Mouse (Mus musculus) stomach, embryonic 14.5 days (tissue): ENCODE data around the gene Brd4. TPM values are rescaled to one million over a fixed set of nuclear protein-coding genes. Genes with fewer than 3 reads are reported as not detected.

Experiments
- ATAC-seq: fragments of 200-750 bp; cut with Nextera tagmentation; 2 replicates; pipeline ENCODE4 v1.8.0; 2017; ENCODE audit warnings: low read depth, moderate TSS enrichment; ENCODE audit not compliant: insufficient number of reproducible peaks, insufficient read depth, low FRiP score
- H3K27ac ChIP-seq: fragments of 300-500 bp; sonication (generic); 2 replicates; pipeline ENCODE4 v1.5.1; 2014; ENCODE audit warnings: mild to moderate bottlenecking, low read length, moderate library complexity, mixed read lengths
- H3K27me3 ChIP-seq: fragments of 300-500 bp; sonication (generic); 2 replicates; pipeline ENCODE4 v1.6.1; 2014; ENCODE audit warnings: low read length, control low read depth, mixed read lengths; ENCODE audit not compliant: control insufficient read depth, insufficient read depth
- H3K36me3 ChIP-seq: fragments of 300-500 bp; sonication (generic); 2 replicates; pipeline ENCODE4 v1.6.1; 2014; ENCODE audit warnings: mild to moderate bottlenecking, control low read depth, low read length, moderate library complexity, mixed read lengths; ENCODE audit not compliant: control insufficient read depth, insufficient read depth
- H3K4me1 ChIP-seq: fragments of 300-500 bp; sonication (generic); 2 replicates; pipeline ENCODE4 v1.6.1; 2014; ENCODE audit warnings: low read length, control low read depth, mixed read lengths; ENCODE audit not compliant: control insufficient read depth, insufficient read depth
- H3K4me2 ChIP-seq: fragments of 300-500 bp; sonication (generic); replicated peaks from 2 replicates; pipeline ENCODE4 v1.6.1; 2014; ENCODE audit warnings: low read depth, low read length, control low read depth
- H3K4me3 ChIP-seq: fragments of 300-500 bp; sonication (generic); 2 replicates; pipeline ENCODE4 v1.5.1; 2014; ENCODE audit warnings: low read depth, low read length, control low read depth
- H3K9ac ChIP-seq: fragments of 300-500 bp; sonication (generic); replicated peaks from 2 replicates; pipeline ENCODE4 v1.6.1; 2014; ENCODE audit warnings: low read depth, mild to moderate bottlenecking, control low read depth, low read length, moderate library complexity, mixed read lengths
- H3K9me3 ChIP-seq: fragments of 300-500 bp; sonication (generic); 2 replicates; pipeline ENCODE4 v1.6.1; 2016; ENCODE audit warnings: low read depth, low read length, control low read depth; ENCODE audit not compliant: control insufficient read depth
- WGBS: fragments of 180-500 bp; shearing (Covaris S2); extraction: QIAGEN DNeasy Blood & Tissue Kit; methylation state at CpG from one replicate; pipeline ENCODE4 v1.1.7; 2014; 5-methylcytosine and 5-hydroxymethylcytosine counted together
- polyA plus RNA-seq: library from polyadenylated mRNA; unstranded; fragments of >200 nt; fragmentation: Nextera tagmentation; extraction: Ambion mirVana; gene quantifications from 2 replicates; pipeline ENCODE4 v1.2.1, GENCODE M21; 2014

Gene Brd4
- polyA plus RNA-seq, 1 experiment from 2014 or later: 103 TPM

GRCm38 (mm10) chr17:32160882-32161281 is 123.6 kb downstream of the Brd4 start:
- ATAC-seq: no peak
- H3K4me1 ChIP-seq: peaks cover 34% of the 10 kb centered on the region
- no peaks in the 10 kb centered on the region for H3K27me3 ChIP-seq
- no peak overlapping the region for H3K4me2 ChIP-seq
- H3K9ac ChIP-seq: no peak overlapping the region
- no peak overlapping the region for H3K4me3 ChIP-seq
- H3K9me3 ChIP-seq: no peaks in the 10 kb centered on the region
- 72% methylated on average over 4 of the region's 4 CpGs for WGBS
- H3K36me3 ChIP-seq: peaks cover 12% of the 10 kb centered on the region
- H3K27ac ChIP-seq: no peak overlapping the region

GRCm38 (mm10) chr17:32158841-32159240 is 125.7 kb downstream of the Brd4 start:
- WGBS: 90% methylated on average over 13 of the region's 13 CpGs
- H3K4me1 ChIP-seq: peaks cover 17% of the 10 kb centered on the region
- no peak overlapping the region for H3K4me3 ChIP-seq
- H3K9me3 ChIP-seq: no peaks in the 10 kb centered on the region
- H3K4me2 ChIP-seq: no peak overlapping the region
- peaks cover 26% of the 10 kb centered on the region for H3K36me3 ChIP-seq
- no peak overlapping the region for H3K9ac ChIP-seq
- H3K27me3 ChIP-seq: no peaks in the 10 kb centered on the region
- H3K27ac ChIP-seq: no peak overlapping the region
- ATAC-seq: no peak

- no peak for ATAC-seq
- H3K4me1 ChIP-seq: no peaks in the 10 kb centered on the region
- no peak overlapping the region for H3K4me2 ChIP-seq
- H3K4me3 ChIP-seq: no peak overlapping the region
- 96% methylated on average over 8 of the region's 8 CpGs for WGBS
- peaks cover 67% of the 10 kb centered on the region for H3K36me3 ChIP-seq
- no peaks in the 10 kb centered on the region for H3K9me3 ChIP-seq
- no peak overlapping the region for H3K27ac ChIP-seq
- H3K9ac ChIP-seq: no peak overlapping the region
- H3K27me3 ChIP-seq: no peaks in the 10 kb centered on the region
Observed at GRCm38 (mm10) chr17:32146718-32147117, 137.8 kb downstream of the Brd4 start.

Other genes starting within 250 kb of the Brd4 start
- 55.1 and 60.8 TPM in 2 replicates for gene Rrp1b, start 248.6 kb downstream of the Brd4 start, polyA plus RNA-seq
- 0.17 and 0.78 TPM in 2 replicates for gene Hsf2bp, start 248.4 kb downstream of the Brd4 start, polyA plus RNA-seq
- gene Notch3, start 117.9 kb downstream of the Brd4 start, polyA plus RNA-seq: 21.4 and 22.2 TPM in 2 replicates
- 0.16 and 0.42 TPM in 2 replicates for gene Ephx3, start 95.2 kb downstream of the Brd4 start, polyA plus RNA-seq
- 56.5 and 62.3 TPM in 2 replicates for gene Akap8, start 36.5 kb upstream of the Brd4 start, polyA plus RNA-seq
- gene Akap8l, start 65.9 kb upstream of the Brd4 start, polyA plus RNA-seq: 84.3 and 88.6 TPM in 2 replicates
- gene Wiz, start 104.7 kb upstream of the Brd4 start, polyA plus RNA-seq: 32.2 and 39.9 TPM in 2 replicates
- gene Rasal3, start 118.9 kb upstream of the Brd4 start, polyA plus RNA-seq: 1.3 and 1.5 TPM in 2 replicates
- gene Pglyrp2, start 139.4 kb upstream of the Brd4 start, polyA plus RNA-seq: 0.17 TPM in 1 of 2 replicates, not detected in the other
- gene Cyp4f39, start 168.0 kb upstream of the Brd4 start, polyA plus RNA-seq: 0.34 and 0.45 TPM in 2 replicates
- gene Cyp4f17, start 221.3 kb upstream of the Brd4 start, polyA plus RNA-seq: 10.1 and 10.6 TPM in 2 replicates